Mouse (Mus musculus) megakaryocyte, embryonic 14.5 days (primary cell): Measurements from ENCODE around the gene Ptpre. TPM values are rescaled to one million over a fixed set of nuclear protein-coding genes. Genes with fewer than 3 reads are reported as not detected.

Experiments used
- H3K27me3 ChIP-seq: replicated peaks from 2 replicates; pipeline ENCODE3; 2012; ENCODE audit warnings: inconsistent platforms
- H3K36me3 ChIP-seq: replicated peaks from 2 replicates; pipeline ENCODE3; 2012; ENCODE audit warnings: low read length, inconsistent platforms, mixed read lengths
- H3K4me1 ChIP-seq: 2 replicates; pipeline ENCODE4 v1.6.1; 2012; ENCODE audit warnings: inconsistent platforms
- H3K4me3 ChIP-seq: replicated peaks from 2 replicates; pipeline ENCODE3; 2012; ENCODE audit warnings: moderate library complexity, mild to moderate bottlenecking, inconsistent platforms
- H3K9me3 ChIP-seq: 2 replicates; pipeline ENCODE4 v1.6.1; 2012; ENCODE audit warnings: inconsistent platforms
- FLI1 ChIP-seq: IDR thresholded peaks from 2 replicates; pipeline ENCODE4 v1.6.1; 2012; ENCODE audit warnings: low read length, inconsistent platforms, mixed read lengths
- GATA1 ChIP-seq: IDR thresholded peaks from 3 replicates; pipeline ENCODE4 v1.6.1; 2012; ENCODE audit warnings: mixed read lengths, low read length, inconsistent platforms, borderline replicate concordance
- polyA plus RNA-seq: library from polyadenylated mRNA; stranded (reverse); fragments of >175 nt; gene quantifications from 2 replicates; pipeline ENCODE4 v1.2.3, GENCODE M21; 2012; ENCODE audit warnings: low replicate concordance; ENCODE audit not compliant: insufficient read depth

Gene Ptpre
- polyA plus RNA-seq, 1 experiment, result 7.7 TPM

DNA sequence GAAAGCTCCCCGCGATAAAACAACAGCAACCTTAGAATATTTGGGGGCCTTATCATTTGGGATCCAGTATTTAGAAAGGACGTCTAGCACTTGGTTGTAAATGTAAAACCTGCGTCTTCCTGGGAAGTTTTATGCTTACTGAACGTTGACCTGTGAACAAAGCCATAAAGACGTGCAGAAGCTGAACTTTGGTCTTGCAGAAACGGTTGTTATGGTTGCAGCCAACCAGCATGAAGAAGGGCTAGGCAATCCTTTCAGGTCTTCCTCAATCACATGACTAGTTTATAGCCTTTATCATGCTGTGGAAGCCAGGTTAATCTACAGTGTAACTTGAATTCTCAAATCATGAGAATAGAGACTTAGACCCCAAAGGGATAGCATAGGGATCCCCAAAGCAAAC, 8.8 kb upstream of the Ptpre start, which contains the start of gene Clrn3:
TSS of gene Clrn3 (minus strand) at position 140 of the 400 bp plus-strand sequence.
- H3K4me1 ChIP-seq, result peaks cover 17% of the 10 kb centered on the region
- peaks cover 23% of the 10 kb centered on the region for H3K27me3 ChIP-seq
- H3K9me3 ChIP-seq, result peaks cover 9% of the 10 kb centered on the region; the same call in 1 of the 2 replicates
- no peak for TF ChIP-seq FLI1
- no peak for TF ChIP-seq GATA1
- no peaks in the 10 kb centered on the region for H3K36me3 ChIP-seq
- no peak within 1 kb of the TSS for H3K4me3 ChIP-seq

GRCm38 (mm10) chr7:135529068-135529467, 8.2 kb upstream of the Ptpre start:
- Histone ChIP-seq H3K27me3 (peaks cover 18% of the 10 kb centered on the region), H3K9me3 (peaks cover 9% of the 10 kb centered on the region; the same call in 1 of the 2 replicates), H3K4me1 (peaks cover 11% of the 10 kb centered on the region), H3K36me3 (no peaks in the 10 kb centered on the region), H3K4me3 (no peak overlapping the region)
- TF ChIP-seq GATA1 (no peak), FLI1 (no peak)

GRCm38 (mm10) chr7:135534548-135535189, 2.6 kb upstream of the Ptpre start:
- Histone ChIP-seq H3K4me3 (no peak overlapping the region), H3K36me3 (no peaks in the 10 kb centered on the region), H3K4me1 (peaks cover 45% of the 10 kb centered on the region), H3K27me3 (no peaks in the 10 kb centered on the region), H3K9me3 (no peaks in the 10 kb centered on the region)
- TF ChIP-seq FLI1, result no peak

DNA sequence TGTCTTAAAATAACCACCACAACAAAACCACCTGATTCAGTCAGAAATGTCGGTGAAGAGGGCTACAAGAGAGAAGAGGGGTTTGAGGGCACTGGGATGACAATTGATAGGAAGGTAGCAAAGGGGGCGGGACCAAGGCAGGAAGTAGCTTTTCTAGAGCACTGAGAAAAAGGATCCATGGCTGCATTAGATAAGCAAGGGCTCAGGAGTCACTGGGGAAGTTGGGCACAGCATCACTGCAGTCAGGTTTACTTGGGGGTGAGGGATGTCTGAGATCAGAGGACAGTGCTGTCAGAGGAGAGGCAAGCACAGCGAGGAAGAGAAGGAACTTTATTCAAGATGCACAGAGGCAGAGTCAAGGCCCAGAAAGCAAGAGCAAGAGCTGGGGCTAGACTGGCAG, 1.4 kb upstream of the Ptpre start:
- Histone ChIP-seq H3K36me3 (peaks cover 12% of the 10 kb centered on the region), H3K4me3 (peak overlapping the region; percentile 35), H3K4me1 (peaks cover 57% of the 10 kb centered on the region), H3K9me3 (no peaks in the 10 kb centered on the region), H3K27me3 (no peaks in the 10 kb centered on the region)
- TF ChIP-seq FLI1 (no peak), GATA1 (no peak)

DNA sequence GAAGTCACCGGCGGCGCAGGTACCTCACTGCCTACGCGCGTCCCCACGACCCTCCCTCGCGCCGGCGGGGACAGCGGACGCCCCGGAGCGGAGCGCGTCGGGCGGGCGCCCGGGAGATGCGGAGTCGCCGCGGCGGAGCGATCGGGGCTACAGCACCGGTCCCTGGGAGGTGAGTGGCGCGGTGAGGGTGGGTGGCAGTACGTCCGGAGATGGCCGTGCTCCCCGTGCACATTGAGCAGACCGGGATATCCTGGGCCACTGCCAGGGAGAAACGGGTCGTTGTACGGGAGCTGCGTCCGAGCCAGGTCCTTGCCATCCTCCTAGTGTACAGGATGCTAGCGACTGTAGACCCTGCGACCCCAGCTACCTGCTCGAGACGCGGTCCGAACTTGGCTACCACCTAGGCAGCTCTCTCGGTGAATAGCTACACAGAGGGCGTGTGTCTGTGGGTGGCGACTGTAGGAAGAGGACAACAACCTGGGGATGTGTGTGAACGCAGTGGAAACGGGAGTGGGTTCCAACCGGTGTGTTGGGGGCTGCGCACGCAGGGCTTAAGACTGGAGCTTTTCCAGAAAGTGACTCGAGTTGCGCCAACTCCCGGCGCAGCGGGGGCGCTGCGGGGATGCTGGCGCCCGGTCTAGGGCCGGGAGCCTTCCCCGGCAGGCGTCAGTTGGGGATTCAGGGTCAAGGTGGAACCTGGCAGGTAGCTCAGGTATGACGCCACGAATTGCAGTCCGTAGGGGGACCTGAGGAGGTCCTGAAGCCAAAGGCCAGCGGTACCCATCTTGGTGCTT, 864 bp downstream of the Ptpre start:
- H3K36me3 ChIP-seq, result peaks cover 33% of the 10 kb centered on the region
- H3K4me3 ChIP-seq, result peak overlapping the region; percentile 97
- peaks cover 80% of the 10 kb centered on the region for H3K4me1 ChIP-seq
- H3K9me3 ChIP-seq, result no peaks in the 10 kb centered on the region
- no peaks in the 10 kb centered on the region for H3K27me3 ChIP-seq
- TF ChIP-seq FLI1 (no peak), GATA1 (no peak)

DNA sequence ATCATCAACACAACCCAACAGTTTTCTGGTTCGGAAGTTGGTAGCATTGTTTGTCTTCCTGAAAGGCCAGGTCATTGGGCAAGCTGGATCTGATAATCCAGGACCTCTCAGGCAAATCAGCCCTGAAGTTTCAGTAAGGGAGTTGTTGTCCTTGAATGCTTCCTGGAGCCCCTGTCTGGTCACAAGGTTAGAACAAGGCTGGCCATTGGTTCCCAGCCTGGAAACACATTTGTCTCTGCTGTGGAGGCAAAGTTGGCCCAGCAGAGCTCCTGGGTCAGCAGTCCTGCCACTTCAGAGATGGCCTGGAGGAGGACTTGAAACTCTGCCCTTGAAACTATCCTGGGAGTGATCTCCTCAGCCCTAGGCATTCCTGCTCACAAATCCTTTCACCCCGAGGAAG, 2.1 kb downstream of the Ptpre start:
- Histone ChIP-seq H3K27me3 (no peaks in the 10 kb centered on the region), H3K36me3 (peaks cover 43% of the 10 kb centered on the region), H3K4me1 (peaks cover 90% of the 10 kb centered on the region), H3K4me3 (peak overlapping the region; percentile 97), H3K9me3 (no peaks in the 10 kb centered on the region)
- no peak for TF ChIP-seq GATA1
- no peak for TF ChIP-seq FLI1

GRCm38 (mm10) chr7:135542235-135542634, 5.0 kb downstream of the Ptpre start:
- Histone ChIP-seq H3K27me3 (no peaks in the 10 kb centered on the region), H3K9me3 (no peaks in the 10 kb centered on the region), H3K4me1 (peaks cover 91% of the 10 kb centered on the region), H3K4me3 (no peak overlapping the region), H3K36me3 (peaks cover 67% of the 10 kb centered on the region)
- TF ChIP-seq GATA1 (no peak), FLI1 (no peak)

GRCm38 (mm10) chr7:135543033-135543432, 5.8 kb downstream of the Ptpre start:
- Histone ChIP-seq H3K27me3 (no peaks in the 10 kb centered on the region), H3K4me3 (peak overlapping the region; percentile 79), H3K9me3 (no peaks in the 10 kb centered on the region), H3K4me1 (peaks cover 96% of the 10 kb centered on the region), H3K36me3 (peaks cover 75% of the 10 kb centered on the region)
- TF ChIP-seq GATA1, result no peak
- no peak for TF ChIP-seq FLI1

DNA sequence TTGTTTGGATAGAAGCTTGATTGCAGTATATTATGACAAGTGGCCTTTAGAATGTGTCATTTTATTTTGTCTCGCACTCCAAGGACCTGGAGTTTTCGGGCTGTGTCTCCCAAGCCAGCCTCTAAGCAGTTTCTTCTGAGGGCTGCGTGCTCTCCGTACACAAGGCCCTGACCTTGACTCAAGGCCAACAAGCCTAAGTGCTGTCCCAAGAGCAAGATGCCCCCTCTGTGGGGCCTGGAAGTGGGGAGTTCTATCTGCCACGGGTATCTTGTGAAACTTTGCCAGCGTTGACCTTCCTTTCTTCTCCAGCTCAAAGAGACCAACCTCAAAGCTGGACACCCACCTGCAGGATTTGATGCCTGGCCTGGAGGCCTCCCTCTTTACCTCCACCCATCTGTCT, 7.0 kb downstream of the Ptpre start:
- TF ChIP-seq FLI1 (no peak), GATA1 (no peak)
- Histone ChIP-seq H3K9me3 (no peaks in the 10 kb centered on the region), H3K4me1 (peaks cover 100% of the 10 kb centered on the region), H3K4me3 (no peak overlapping the region), H3K27me3 (no peaks in the 10 kb centered on the region), H3K36me3 (peaks cover 88% of the 10 kb centered on the region)

GRCm38 (mm10) chr7:135545957-135546356, 8.7 kb downstream of the Ptpre start:
- H3K9me3 ChIP-seq, result no peaks in the 10 kb centered on the region
- peaks cover 100% of the 10 kb centered on the region for H3K4me1 ChIP-seq
- H3K4me3 ChIP-seq, result peak overlapping the region; percentile 26
- H3K27me3 ChIP-seq, result no peaks in the 10 kb centered on the region
- H3K36me3 ChIP-seq, result peaks cover 91% of the 10 kb centered on the region
- TF ChIP-seq GATA1, result no peak
- no peak for TF ChIP-seq FLI1

- no peaks in the 10 kb centered on the region for H3K27me3 ChIP-seq
- TF ChIP-seq GATA1 (no peak), FLI1 (no peak)
- H3K36me3 ChIP-seq, result peaks cover 91% of the 10 kb centered on the region
- H3K4me1 ChIP-seq, result peaks cover 100% of the 10 kb centered on the region
- H3K4me3 ChIP-seq, result no peak overlapping the region
- no peaks in the 10 kb centered on the region for H3K9me3 ChIP-seq
These were observed 9.2 kb downstream of the Ptpre start for GRCm38 (mm10) chr7:135546530-135546929.
